Mouse (Mus musculus) liver, adult 2 months (tissue): ENCODE data around the gene Zfp740.

Experiments
- CTCF ChIP-seq: fragments of 200-500 bp; IDR thresholded peaks from 2 replicates; pipeline ENCODE4 v1.5.1; 2011; ENCODE audit warnings: low read depth, low read length, control low read depth
- POLR2A ChIP-seq: fragments of 200-500 bp; IDR thresholded peaks from 2 replicates; pipeline ENCODE4 v1.6.1; 2011; ENCODE audit warnings: low read length, control low read depth; ENCODE audit not compliant: insufficient read depth; ENCODE audit errors: extremely low read depth

GRCm38 (mm10) chr15:102176571-102177316, 26.3 kb upstream of the Zfp740 start:
- no peak for TF ChIP-seq POLR2A
- no peak for TF ChIP-seq CTCF
